Mouse (Mus musculus) ES-E14 (cell line): ENCODE results near the gene Apol6. TPM values are rescaled to one million over a fixed set of nuclear protein-coding genes. Genes with fewer than 3 reads are reported as not detected.
A peak's percentile ranks its signal among the peaks of the same experiment; 100 is the strongest.
"Not testable (repeated sequence)": the region's sequence is repeated elsewhere in the genome, so short reads cannot be mapped to it uniquely, and the experiment has no call there.

Source experiments
- DNase-seq: peaks from one replicate; pipeline ENCODE4 v3.0.0-alpha.2; 2013; ENCODE audit warnings: low read depth, low spot score
- H3K27ac ChIP-seq: 2 replicates; pipeline ENCODE4 v1.5.1; 2012; ENCODE audit warnings: low read depth, mild to moderate bottlenecking, low read length, moderate library complexity, mixed read lengths; ENCODE audit not compliant: poor library complexity, insufficient read depth, severe bottlenecking
- H3K36me3 ChIP-seq: 2 replicates; pipeline ENCODE4 v1.6.1; 2012; ENCODE audit warnings: mild to moderate bottlenecking, low read length, moderate library complexity, mixed read lengths; ENCODE audit not compliant: control insufficient read depth, poor library complexity, insufficient read depth, severe bottlenecking
- H3K4me1 ChIP-seq, 2 experiments: fragments of 150-350 bp in 1 of 2; sonication (generic) in 1 of 2; 2 replicates each; pipeline ENCODE4 v1.6.1; 2012; ENCODE audit warnings: low read length in 2 of 2, mild to moderate bottlenecking in 1 of 2, mixed read lengths in 1 of 2; ENCODE audit not compliant: control insufficient read depth in 2 of 2, insufficient read depth in 2 of 2, poor library complexity in 1 of 2
- H3K4me3 ChIP-seq, 2 experiments: fragments of 150-350 bp in 1 of 2; sonication (generic) in 1 of 2; 2 replicates each; pipeline ENCODE4 v1.5.1; 2012; ENCODE audit warnings: low read length in 2 of 2, low read depth in 1 of 2, mild to moderate bottlenecking in 1 of 2, mixed read lengths in 1 of 2; ENCODE audit not compliant: insufficient read depth in 1 of 2, poor library complexity in 1 of 2, severe bottlenecking in 1 of 2
- H3K9ac ChIP-seq: 2 replicates; pipeline ENCODE4 v1.6.1; 2012; ENCODE audit warnings: low read depth, mild to moderate bottlenecking, low read length, mixed read lengths; ENCODE audit not compliant: poor library complexity, insufficient read depth, severe bottlenecking
- H3K9me3 ChIP-seq: fragments of 150-350 bp; sonication (generic); 2 replicates; pipeline ENCODE4 v1.6.1; 2012; ENCODE audit warnings: low read depth, mild to moderate bottlenecking, low read length; ENCODE audit not compliant: control insufficient read depth, insufficient read depth
- CHD2 ChIP-seq: IDR thresholded peaks from 2 replicates; pipeline ENCODE4 v1.6.1; 2014; ENCODE audit warnings: mild to moderate bottlenecking, low read depth, low read length, inconsistent platforms
- HCFC1 ChIP-seq: IDR thresholded peaks from 2 replicates; pipeline ENCODE4 v1.6.1; 2012; ENCODE audit warnings: low read length, inconsistent platforms, borderline replicate concordance; ENCODE audit not compliant: insufficient read depth
- MAFK ChIP-seq: IDR thresholded peaks from 2 replicates; pipeline ENCODE4 v1.6.1; 2014; ENCODE audit warnings: mild to moderate bottlenecking, low read depth, low read length, inconsistent platforms; ENCODE audit not compliant: insufficient read depth
- ZC3H11A ChIP-seq: IDR thresholded peaks from 2 replicates; pipeline ENCODE4 v1.6.1; 2012; ENCODE audit warnings: low read depth, mild to moderate bottlenecking, inconsistent platforms, low read length, borderline replicate concordance
- ZNF384 ChIP-seq: IDR thresholded peaks from 2 replicates; pipeline ENCODE4 v1.6.1; 2012; ENCODE audit warnings: low read depth, low read length, inconsistent platforms
- in situ Hi-C, 2 experiments: fragments of 600-800 bp; cut with MboI; formaldehyde crosslinking; loops; one replicate each; pipeline ENCODE4 v1.15.1; 2025; ENCODE audit warnings: low sequenced_read_pairs in 2 of 2, inconsistent platforms in 1 of 2; ENCODE audit not compliant: unreplicated experiment in 2 of 2
- total RNA-seq: library from RNA; depleted of rRNA; stranded (reverse); fragments of 300-350 nt; gene quantifications from 2 replicates; pipeline ENCODE4 v1.2.3, GENCODE M21; 2012

Gene Apol6
- total RNA-seq, 1 experiment = 3.0 TPM

DNA sequence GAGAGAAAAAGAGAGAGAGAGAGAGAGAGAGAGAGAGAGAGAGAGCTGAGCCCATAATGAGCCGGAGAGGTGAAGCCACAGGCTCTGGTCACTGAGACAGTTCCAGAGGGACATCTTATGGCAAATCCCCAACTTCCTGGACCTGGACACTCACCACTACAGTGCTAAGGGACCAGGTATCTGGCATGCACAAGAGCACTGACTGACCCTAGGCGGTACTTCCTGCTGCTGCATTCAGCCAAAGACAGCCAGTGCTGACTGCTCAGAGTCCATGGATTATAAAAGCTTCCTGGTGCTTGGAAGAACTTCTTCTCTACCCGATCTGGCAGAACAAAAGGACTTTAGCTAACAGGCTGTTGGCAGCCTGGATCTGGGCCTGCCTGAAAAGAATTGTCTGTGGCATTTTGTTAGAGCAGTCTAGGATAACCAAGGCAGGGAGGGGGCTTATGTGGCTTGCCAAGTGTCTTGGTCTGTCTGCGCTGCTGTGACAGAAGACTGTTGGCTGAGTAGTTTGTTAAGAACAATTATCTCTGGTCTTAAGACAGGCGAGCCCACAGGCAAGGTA is 10.2 kb downstream of the Apol6 start:
- Histone ChIP-seq H3K4me1 (peaks cover 8 to 34% of the 10 kb centered on the region in 2 experiments), H3K27ac (0 out of 2 replicates have a peak overlapping the region, but pooled peaks have one; percentile 6), H3K4me3 (no peak overlapping the region), H3K36me3 (no peaks in the 10 kb centered on the region), H3K9me3 (no peaks in the 10 kb centered on the region), H3K9ac (no peak overlapping the region)
- in situ Hi-C loops = no loop called here
- TF ChIP-seq CHD2 = no peak
- no peak for TF ChIP-seq HCFC1
- no peak for TF ChIP-seq MAFK
- no peak for TF ChIP-seq ZNF384
- no peak for TF ChIP-seq ZC3H11A
- DNase-seq = no peak

DNA sequence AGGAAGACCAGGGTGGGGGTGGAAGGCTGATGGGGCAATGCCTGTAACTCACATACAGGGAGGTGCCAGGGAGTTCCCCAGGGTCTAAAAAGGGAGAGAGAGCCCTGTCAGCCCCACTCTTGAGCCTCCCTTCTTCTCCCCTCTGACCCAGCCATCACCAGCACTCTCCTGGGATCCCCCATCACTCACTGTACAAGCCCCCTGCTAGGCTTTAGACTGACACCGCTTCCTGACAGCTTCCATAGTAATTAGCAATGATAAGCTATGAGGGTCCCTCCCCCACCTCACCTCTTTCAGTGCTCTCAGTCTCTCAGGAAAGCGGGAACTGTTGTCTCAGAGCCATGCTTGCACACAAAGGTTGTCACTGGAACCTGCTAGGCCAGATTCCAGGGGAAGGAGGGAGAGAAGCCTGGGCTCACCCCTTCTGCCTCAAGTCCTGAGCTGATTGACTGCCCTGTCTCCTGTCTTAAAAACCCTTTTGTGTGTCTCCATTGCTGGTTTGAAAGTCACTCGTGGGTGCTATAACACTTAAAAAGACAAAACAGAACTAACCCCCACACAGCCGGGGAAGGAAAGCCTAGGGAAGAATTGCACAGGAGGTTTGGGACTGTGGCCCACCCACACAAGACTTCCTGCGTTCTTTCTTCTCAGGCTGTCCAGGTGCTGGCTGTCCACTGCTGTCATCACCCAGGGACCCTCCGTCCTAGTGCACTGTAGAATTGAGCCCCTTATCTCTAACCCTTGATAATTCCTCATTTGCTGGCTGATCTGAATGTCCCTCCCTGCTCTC is 11.7 kb downstream of the Apol6 start:
- Histone ChIP-seq H3K36me3 (no peaks in the 10 kb centered on the region), H3K4me1 (peaks cover 7 to 32% of the 10 kb centered on the region in 2 experiments), H3K4me3 (peak overlapping the region; percentile 16 to 22), H3K9ac (peak overlapping the region; percentile 48), H3K27ac (peak overlapping the region; percentile 77), H3K9me3 (no peaks in the 10 kb centered on the region)
- no peak for DNase-seq
- in situ Hi-C loops = no loop called here
- TF ChIP-seq ZC3H11A = no peak
- no peak for TF ChIP-seq MAFK
- TF ChIP-seq CHD2 = peak; percentile 22; the same call in 1 of the 2 replicates

DNA sequence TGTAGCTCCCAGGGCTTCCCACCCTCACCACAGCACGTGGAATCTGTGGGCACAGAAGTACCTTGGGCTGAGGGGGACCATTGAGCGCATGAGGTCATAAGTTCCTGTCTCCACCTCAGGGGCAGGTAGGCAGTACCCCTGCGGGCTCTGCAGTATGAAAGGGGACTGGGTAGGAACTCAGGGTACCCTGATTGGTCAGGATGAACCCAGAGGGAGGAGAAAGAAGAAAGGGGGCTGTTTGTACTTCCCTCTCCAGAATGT is 12.2 kb downstream of the Apol6 start:
- TF ChIP-seq MAFK (no peak), ZNF384 (no peak), ZC3H11A (no peak), HCFC1 (no peak), CHD2 (no peak)
- peak overlapping the region; percentile 77 for H3K27ac ChIP-seq
- H3K36me3 ChIP-seq = no peaks in the 10 kb centered on the region
- peak overlapping the region; percentile 48 for H3K9ac ChIP-seq
- H3K4me3 ChIP-seq = peak overlapping the region; percentile 16 to 22
- in situ Hi-C loops = no loop called here
- peaks cover 7 to 30% of the 10 kb centered on the region in 2 experiments for H3K4me1 ChIP-seq
- H3K9me3 ChIP-seq = no peaks in the 10 kb centered on the region
- DNase-seq = no peak

DNA sequence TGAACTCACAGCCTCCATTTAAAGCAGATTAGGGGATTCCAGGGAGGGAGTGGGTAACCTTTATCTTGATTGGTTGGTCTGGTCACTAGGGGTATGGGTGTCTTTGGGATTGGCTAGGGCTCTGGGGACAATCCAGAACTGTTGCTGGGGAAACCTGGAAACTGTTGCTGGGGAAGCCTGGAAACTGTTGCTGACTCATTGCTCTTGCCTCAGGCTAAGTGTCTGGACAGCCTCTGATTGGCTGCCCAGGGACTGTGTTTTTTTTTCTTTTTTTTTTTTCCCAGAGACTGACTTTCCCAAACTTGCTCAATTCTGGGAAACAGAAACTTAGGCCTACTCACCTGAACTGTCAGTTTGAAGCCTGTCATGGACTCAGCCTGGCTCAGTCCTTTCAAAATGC is 14.0 kb downstream of the Apol6 start:
- no peaks in the 10 kb centered on the region for H3K36me3 ChIP-seq
- no peak overlapping the region for H3K4me3 ChIP-seq
- H3K9me3 ChIP-seq = no peaks in the 10 kb centered on the region
- in situ Hi-C loops = no loop called here
- DNase-seq = peak; percentile 74
- H3K9ac ChIP-seq = no peak overlapping the region
- peaks cover 2 to 22% of the 10 kb centered on the region in 2 experiments for H3K4me1 ChIP-seq
- peak; percentile 79 for TF ChIP-seq MAFK
- peak; percentile 97 for TF ChIP-seq ZNF384
- no peak for TF ChIP-seq ZC3H11A
- TF ChIP-seq CHD2 = 0 out of 2 replicates have a peak, but pooled peaks have one; percentile 26
- peak overlapping the region; percentile 82; the same call in 1 of the 2 replicates for H3K27ac ChIP-seq

DNA sequence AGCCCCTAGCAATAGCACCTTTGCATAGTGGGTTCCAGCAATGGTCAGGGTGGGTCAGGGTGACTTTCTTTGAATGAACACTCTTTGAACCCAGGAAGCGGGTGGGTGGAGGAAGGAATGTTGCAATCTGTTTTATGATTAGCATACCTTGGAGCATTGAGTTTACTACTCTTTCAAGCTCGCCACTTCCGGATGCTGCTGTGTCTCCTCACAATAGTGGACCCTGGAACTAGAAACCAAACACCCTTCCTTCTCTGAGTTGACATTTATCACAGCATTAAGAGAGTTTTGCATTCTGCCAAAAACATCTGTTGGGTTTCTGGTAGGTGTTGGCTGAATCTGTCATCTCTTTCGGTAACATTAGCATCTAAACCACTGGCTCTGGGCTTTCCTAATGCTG is 14.9 kb downstream of the Apol6 start:
- H3K27ac ChIP-seq, DNase-seq, H3K36me3 ChIP-seq, in situ Hi-C loops, H3K9me3 ChIP-seq, H3K9ac ChIP-seq, H3K4me3 ChIP-seq: not testable (repeated sequence)
- H3K4me1 ChIP-seq = peaks cover 2 to 20% of the 10 kb centered on the region in 2 experiments
